Mouse (Mus musculus): ENCODE measurements around the gene Cep55. TPM values are rescaled to one million over a fixed set of nuclear protein-coding genes. Genes with fewer than 3 reads are reported as not detected.

Gene Cep55
- 1 to 10 TPM in 1 of 2 experiments, under 1 TPM in 1; 0.44 to 6.3 TPM for polyA plus RNA-seq (2012; fragmentation: generic; extraction: Trizol)

GRCm38 (mm10) chr19:38054720-38055192 is at the start of gene Cep55:
Cep55 (plus strand) TSS chr19:38055011.

GRCm38 (mm10) chr19:38043281-38043981 is 11.4 kb upstream of the Cep55 start, which contains the start of gene Myof:
Myof (minus strand) TSS chr19:38043577.

GRCm38 (mm10) chr19:38096858-38097758 is 42.3 kb downstream of the Cep55 start, which contains the start of gene Ffar4:
Ffar4 (plus strand) TSS chr19:38097071.

Other genes starting within 250 kb of the Cep55 start
- gene Myof, start 11.4 kb upstream of the Cep55 start, polyA plus RNA-seq (2012; fragmentation: generic; extraction: Trizol) = 100 to 1,000 TPM in 1 of 2 experiments, 10 to 100 TPM in 1; 43.0 to 142 TPM
- gene Ffar4, start 42.1 kb downstream of the Cep55 start, polyA plus RNA-seq (2012; fragmentation: generic; extraction: Trizol) = not detected
- gene Rbp4, start 70.3 kb downstream of the Cep55 start, polyA plus RNA-seq (2012; fragmentation: generic; extraction: Trizol) = not detected
- not detected for gene Pde6c, start 77.8 kb downstream of the Cep55 start, polyA plus RNA-seq (2012; fragmentation: generic; extraction: Trizol)
- 1 to 10 TPM in 1 of 2 experiments, under 1 TPM in 1; 0.85 to 5.1 TPM for gene Fra10ac1, start 169.1 kb downstream of the Cep55 start, polyA plus RNA-seq (2012; fragmentation: generic; extraction: Trizol)
- not detected for gene Lgi1, start 209.5 kb downstream of the Cep55 start, polyA plus RNA-seq (2012; fragmentation: generic; extraction: Trizol)